10 mouse cellular contexts compared by ENCODE assay signal in genomic region chr5:136582201-136582600, GRCm38 (mm10). TPM values are rescaled to one million over a fixed set of nuclear protein-coding genes. Genes with fewer than 3 reads are reported as not detected.
DNase-seq lines count a peak whose midpoint lies in the region; ATAC-seq lines count a peak whose summit lies in the region.
"Had no signal": no experiment of that assay in that cellular context is flagged by ENCODE, and none has a peak within 500 bp of the region (broad histone marks: within the 10 kb centered on the region; RNA-seq: fewer than 3 reads in every experiment).

No protein-coding gene starts in this region.

- H3K27ac ChIP-seq in heart, embryonic 16.5 days (ENCODE audit: low read length), result no peak overlapping the region
- no peak overlapping the region for H3K27ac ChIP-seq in neural tube, embryonic 12.5 days
- H3K27ac ChIP-seq in limb, embryonic 10.5 days, result no peak overlapping the region

- DNase-seq in heart, postnatal 10 days, result no peak
- no peak for DNase-seq in neural tube, embryonic 10.5 days (ENCODE audit: extremely low spot score, low spot score)
- no peak for DNase-seq in limb, embryonic 10.5 days (ENCODE audit: low spot score)
- no peak for DNase-seq in layer of hippocampus, adult 8-10 months (ENCODE audit: low spot score in 2 of 2)
- no peak for DNase-seq in frontal cortex, postnatal 14 days (ENCODE audit: low spot score in 2 of 2)
- DNase-seq in left cerebral cortex, adult 18-20 months (ENCODE audit: low spot score in 2 of 2), result no peak
- DNase-seq: lung, postnatal 4 days; thymus, postnatal 14 days had no signal

- WGBS in heart, embryonic 16.5 days, result 5% methylated on average over 12 of the region's 12 CpGs
- 3% methylated on average over 12 of the region's 12 CpGs for WGBS in neural tube, embryonic 12.5 days
- 5% methylated on average over 12 of the region's 12 CpGs for WGBS in limb, embryonic 10.5 days

- intact Hi-C loops in heart, postnatal 10 days (cut with DNase I), result no loop called here

- ATAC-seq in heart, embryonic 16.5 days (replicated peaks; ENCODE audit: extremely low read depth, insufficient read depth, low FRiP score), result no peak
- ATAC-seq in neural tube, embryonic 12.5 days (ENCODE audit: low FRiP score, low read depth), result no peak

- no peaks in the 10 kb centered on the region for H3K36me3 ChIP-seq in heart, embryonic 16.5 days (ENCODE audit: control insufficient read depth, insufficient read depth)
- no peaks in the 10 kb centered on the region for H3K36me3 ChIP-seq in neural tube, embryonic 12.5 days
- no peaks in the 10 kb centered on the region for H3K36me3 ChIP-seq in limb, embryonic 10.5 days

- peak overlapping the region; percentile 58 for H3K4me2 ChIP-seq in heart, embryonic 16.5 days (ENCODE audit: low read depth, low read length)
- H3K4me2 ChIP-seq in neural tube, embryonic 12.5 days (replicated peaks), result peak overlapping the region; percentile 24

- H3K4me1 ChIP-seq in heart, embryonic 16.5 days (ENCODE audit: control insufficient read depth, insufficient read depth, low read length), result peaks cover 7% of the 10 kb centered on the region
- 0 out of 2 replicates have a peak, but pooled peaks cover 8% of the 10 kb centered on the region for H3K4me1 ChIP-seq in neural tube, embryonic 12.5 days
- H3K4me1 ChIP-seq in limb, embryonic 10.5 days, result peaks cover 17% of the 10 kb centered on the region

- H3K9ac ChIP-seq in heart, embryonic 16.5 days (ENCODE audit: low read length), result peak overlapping the region; percentile 7; the same call in 1 of the 2 replicates
- no peak overlapping the region for H3K9ac ChIP-seq in neural tube, embryonic 12.5 days

- peaks cover 23% of the 10 kb centered on the region for H3K27me3 ChIP-seq in heart, embryonic 16.5 days (ENCODE audit: control insufficient read depth, insufficient read depth, low read length)
- peaks cover 22% of the 10 kb centered on the region for H3K27me3 ChIP-seq in neural tube, embryonic 12.5 days (replicated peaks)
- peaks cover 60% of the 10 kb centered on the region for H3K27me3 ChIP-seq in limb, embryonic 10.5 days (ENCODE audit: low read depth, poor library complexity, severe bottlenecking)

- H3K9me3 ChIP-seq in heart, embryonic 16.5 days (replicated peaks; ENCODE audit: control insufficient read depth, low read length), result peaks cover 3% of the 10 kb centered on the region
- no peaks in the 10 kb centered on the region for H3K9me3 ChIP-seq in neural tube, embryonic 12.5 days
- no peaks in the 10 kb centered on the region for H3K9me3 ChIP-seq in limb, embryonic 10.5 days (replicated peaks)

- H3K4me3 ChIP-seq in heart, embryonic 16.5 days (ENCODE audit: low read length), result peak overlapping the region; percentile 34
- H3K4me3 ChIP-seq in neural tube, embryonic 12.5 days, result no peak overlapping the region
- H3K4me3 ChIP-seq in limb, embryonic 10.5 days, result peak overlapping the region; percentile 32; the same call in 1 of the 2 replicates

RNA-seq across cellular contexts. Expression of gene Cux1, which starts 14.9 kb away (rescaled TPM):
- 87.6 and 89.0 TPM in 2 replicates for polyA plus RNA-seq in heart, embryonic 16.5 days (2015; fragmentation: Nextera tagmentation; extraction: Ambion mirVana)
- total RNA-seq in heart, postnatal 10 days (2021), result 100 to 1,000 TPM; 113 to 119 TPM
- 117 and 118 TPM in 2 replicates for polyA plus RNA-seq in neural tube, embryonic 12.5 days (2016; fragmentation: Nextera tagmentation; extraction: Ambion mirVana)
- 59.1 and 67.7 TPM in 2 replicates for polyA plus RNA-seq in limb, embryonic 10.5 days (2016; fragmentation: Nextera tagmentation; extraction: Ambion mirVana)
- 10 to 100 TPM; 37.3 to 53.2 (median 46.7) TPM for total RNA-seq in layer of hippocampus, adult 8-10 months (2022)
- 100 to 1,000 TPM; 104 to 116 TPM for total RNA-seq in left cerebral cortex, adult 18-20 months (2021)
